Mouse (Mus musculus): ENCODE measurements around the gene Cfd. TPM values are rescaled to one million over a fixed set of nuclear protein-coding genes. Genes with fewer than 3 reads are reported as not detected.

Cfd gene
- polyA plus RNA-seq, 1 experiment from 2014 or later, result 0.13 TPM

- Histone ChIP-seq H3K27ac (peak overlapping the region; percentile 15), H3K4me1 (replicated peaks; ENCODE audit: insufficient read depth, low read length) (peaks cover 63% of the 10 kb centered on the region), H3K4me2 (ENCODE audit: low read length) (peak overlapping the region; percentile 30; the same call in 1 of the 2 replicates), H3K4me3 (replicated peaks; ENCODE audit: low read depth, low read length) (no peak overlapping the region), H3K9ac (ENCODE audit: low read depth, low read length) (peak overlapping the region; percentile 18; the same call in 1 of the 2 replicates), H3K27me3 (ENCODE audit: insufficient read depth, low read length) (no peaks in the 10 kb centered on the region), H3K9me3 (replicated peaks; ENCODE audit: low read length) (no peaks in the 10 kb centered on the region), H3K36me3 (ENCODE audit: insufficient read depth, low read length) (peaks cover 16% of the 10 kb centered on the region)
- TF ChIP-seq CTCF (IDR thresholded peaks at IDR 0.05; ENCODE audit: low read depth), result peak; percentile 11; the same call in 1 of the 2 replicates
- peak; percentile 90 for DNase-seq (ENCODE audit: low spot score)
- WGBS, result 18% methylated on average over 8 of the region's 8 CpGs
- peak; percentile 11; the same call in 1 of the 2 replicates for ATAC-seq (replicated peaks; ENCODE audit: low FRiP score, low read depth)
Observed at GRCm38 (mm10) chr10:79932736-79933135, 42.1 kb downstream of the Cfd start.

- H3K4me2 ChIP-seq (ENCODE audit: low read length), result 0 out of 2 replicates have a peak overlapping the region, but pooled peaks have one; percentile 30
- peaks cover 66% of the 10 kb centered on the region for H3K4me1 ChIP-seq (replicated peaks; ENCODE audit: insufficient read depth, low read length)
Observed at GRCm38 (mm10) chr10:79933145-79933679, 42.6 kb downstream of the Cfd start.

GRCm38 (mm10) chr10:79933861-79934260 lies 43.2 kb downstream of the Cfd start:
- WGBS, result 67% methylated on average over 6 of the region's 6 CpGs
- Histone ChIP-seq H3K4me3 (replicated peaks; ENCODE audit: low read depth, low read length) (no peak overlapping the region), H3K27me3 (ENCODE audit: insufficient read depth, low read length) (no peaks in the 10 kb centered on the region), H3K9me3 (replicated peaks; ENCODE audit: low read length) (no peaks in the 10 kb centered on the region), H3K4me2 (ENCODE audit: low read length) (no peak overlapping the region), H3K9ac (ENCODE audit: low read depth, low read length) (no peak overlapping the region), H3K27ac (peak overlapping the region; percentile 15; the same call in 1 of the 2 replicates), H3K36me3 (ENCODE audit: insufficient read depth, low read length) (peaks cover 16% of the 10 kb centered on the region), H3K4me1 (replicated peaks; ENCODE audit: insufficient read depth, low read length) (peaks cover 66% of the 10 kb centered on the region)
- TF ChIP-seq CTCF (IDR thresholded peaks at IDR 0.05; ENCODE audit: low read depth), result no peak
- DNase-seq (ENCODE audit: low spot score) (no peak), ATAC-seq (replicated peaks; ENCODE audit: low FRiP score, low read depth) (no peak)

More at GRCm38 (mm10) chr10:79933145-79933679, 42.6 kb downstream of the Cfd start:
- Histone ChIP-seq H3K36me3 (ENCODE audit: insufficient read depth, low read length) (peaks cover 16% of the 10 kb centered on the region), H3K27ac (peak overlapping the region; percentile 15), H3K4me3 (replicated peaks; ENCODE audit: low read depth, low read length) (no peak overlapping the region), H3K9me3 (replicated peaks; ENCODE audit: low read length) (no peaks in the 10 kb centered on the region), H3K9ac (ENCODE audit: low read depth, low read length) (peak overlapping the region; percentile 18; the same call in 1 of the 2 replicates), H3K27me3 (ENCODE audit: insufficient read depth, low read length) (no peaks in the 10 kb centered on the region)
- no peak for TF ChIP-seq CTCF (IDR thresholded peaks at IDR 0.05; ENCODE audit: low read depth)
- ATAC-seq (replicated peaks; ENCODE audit: low FRiP score, low read depth) (no peak), DNase-seq (ENCODE audit: low spot score) (no peak)
- 69% methylated on average over 9 of the region's 9 CpGs for WGBS

- TF ChIP-seq CTCF (IDR thresholded peaks at IDR 0.05; ENCODE audit: low read depth), result no peak
- no peaks in the 10 kb centered on the region for H3K9me3 ChIP-seq (replicated peaks; ENCODE audit: low read length)
- no peaks in the 10 kb centered on the region for H3K27me3 ChIP-seq (ENCODE audit: insufficient read depth, low read length)
- peaks cover 66% of the 10 kb centered on the region for H3K4me1 ChIP-seq (replicated peaks; ENCODE audit: insufficient read depth, low read length)
- peak overlapping the region; percentile 15 for H3K27ac ChIP-seq
- no peak overlapping the region; the same call in 1 of the 2 replicates for H3K4me2 ChIP-seq (ENCODE audit: low read length)
- H3K36me3 ChIP-seq (ENCODE audit: insufficient read depth, low read length), result peaks cover 16% of the 10 kb centered on the region
- DNase-seq (ENCODE audit: low spot score) (peak; percentile 69), ATAC-seq (replicated peaks; ENCODE audit: low FRiP score, low read depth) (0 out of 2 replicates have a peak, but pooled peaks have one; percentile 23)
- H3K4me3 ChIP-seq (replicated peaks; ENCODE audit: low read depth, low read length), result no peak overlapping the region
- H3K9ac ChIP-seq (ENCODE audit: low read depth, low read length), result peak overlapping the region; percentile 27; the same call in 1 of the 2 replicates
- WGBS, result 39% methylated on average over 13 of the region's 13 CpGs
Observed at GRCm38 (mm10) chr10:79934272-79934721, 43.6 kb downstream of the Cfd start.

- no peak overlapping the region for H3K9ac ChIP-seq (ENCODE audit: low read depth, low read length)
- 78% methylated on average over 16 of the region's 16 CpGs for WGBS
- peaks cover 16% of the 10 kb centered on the region for H3K36me3 ChIP-seq (ENCODE audit: insufficient read depth, low read length)
- H3K4me3 ChIP-seq (replicated peaks; ENCODE audit: low read depth, low read length), result no peak overlapping the region
- ATAC-seq (replicated peaks; ENCODE audit: low FRiP score, low read depth) (no peak), DNase-seq (ENCODE audit: low spot score) (no peak)
- peaks cover 63% of the 10 kb centered on the region for H3K4me1 ChIP-seq (replicated peaks; ENCODE audit: insufficient read depth, low read length)
- H3K27ac ChIP-seq, result peak overlapping the region; percentile 15
- H3K4me2 ChIP-seq (ENCODE audit: low read length), result no peak overlapping the region
- H3K9me3 ChIP-seq (replicated peaks; ENCODE audit: low read length), result no peaks in the 10 kb centered on the region
- no peak for TF ChIP-seq CTCF (IDR thresholded peaks at IDR 0.05; ENCODE audit: low read depth)
- no peaks in the 10 kb centered on the region for H3K27me3 ChIP-seq (ENCODE audit: insufficient read depth, low read length)
Observed at GRCm38 (mm10) chr10:79934794-79935569, 44.3 kb downstream of the Cfd start.

- ATAC-seq (replicated peaks; ENCODE audit: low FRiP score, low read depth) (no peak), DNase-seq (ENCODE audit: low spot score) (no peak)
- H3K9ac ChIP-seq (ENCODE audit: low read depth, low read length), result no peak overlapping the region
Observed at GRCm38 (mm10) chr10:79936284-79936910, 45.7 kb downstream of the Cfd start.

More at GRCm38 (mm10) chr10:79936284-79936910, 45.7 kb downstream of the Cfd start:
- peak overlapping the region; percentile 90 for H3K27ac ChIP-seq
- no peaks in the 10 kb centered on the region for H3K27me3 ChIP-seq (ENCODE audit: insufficient read depth, low read length)
- H3K9me3 ChIP-seq (replicated peaks; ENCODE audit: low read length), result no peaks in the 10 kb centered on the region
- no peak for TF ChIP-seq CTCF (IDR thresholded peaks at IDR 0.05; ENCODE audit: low read depth)
- H3K4me2 ChIP-seq (ENCODE audit: low read length), result 0 out of 2 replicates have a peak overlapping the region, but pooled peaks have one; percentile 3
- H3K4me3 ChIP-seq (replicated peaks; ENCODE audit: low read depth, low read length), result no peak overlapping the region
- WGBS, result 40% methylated on average over 10 of the region's 10 CpGs
- peaks cover 11% of the 10 kb centered on the region; the same call in 1 of the 2 replicates for H3K36me3 ChIP-seq (ENCODE audit: insufficient read depth, low read length)
- peaks cover 66% of the 10 kb centered on the region for H3K4me1 ChIP-seq (replicated peaks; ENCODE audit: insufficient read depth, low read length)

Data from kidney, postnatal 0 days (tissue).